Mouse (Mus musculus) heart, embryonic 16.5 days (tissue): ENCODE measurements around the gene Ttf2. TPM values are rescaled to one million over a fixed set of nuclear protein-coding genes. Genes with fewer than 3 reads are reported as not detected.

ENCODE experiments used
- polyA plus RNA-seq: library from polyadenylated mRNA; unstranded; fragments of >200 nt; fragmentation: Nextera tagmentation; extraction: Ambion mirVana; gene quantifications from 2 replicates; pipeline ENCODE4 v1.2.1, GENCODE M21; 2015

Gene Ttf2
- polyA plus RNA-seq, 1 experiment from 2014 or later = 10.4 TPM

Other genes starting within 250 kb of the Ttf2 start
- 0.34 and 0.50 TPM in 2 replicates for gene Vtcn1, start 144.2 kb downstream of the Ttf2 start, polyA plus RNA-seq
- gene Trim45, start 47.5 kb downstream of the Ttf2 start, polyA plus RNA-seq = 4.3 and 4.4 TPM in 2 replicates
- 0.45 and 0.50 TPM in 2 replicates for gene Cd101, start 59.9 kb upstream of the Ttf2 start, polyA plus RNA-seq
- 5.2 and 5.4 TPM in 2 replicates for gene Ptgfrn, start 140.6 kb upstream of the Ttf2 start, polyA plus RNA-seq